ENCODE assay signal across 9 mouse cellular contexts in genomic region chr11:59786444-59787198, GRCm38 (mm10). TPM values are rescaled to one million over a fixed set of nuclear protein-coding genes. Genes with fewer than 3 reads are reported as not detected.
DNase-seq lines count a peak whose midpoint lies in the region; ATAC-seq and TF ChIP-seq lines count a peak whose summit lies in the region.
"Had no signal": no experiment of that assay in that cellular context is flagged by ENCODE, and none has a peak within 500 bp of the region (broad histone marks: within the 10 kb centered on the region; RNA-seq: fewer than 3 reads in every experiment).

No protein-coding gene starts in this region.

- H3K4me3 ChIP-seq in liver, adult 2 months (ENCODE audit: insufficient read depth, low read depth, low read length) = peak overlapping the region; percentile 64
- H3K4me3 ChIP-seq in forebrain, embryonic 12.5 days (replicated peaks) = peak overlapping the region; percentile 43
- peak overlapping the region; percentile 61 for H3K4me3 ChIP-seq in liver, embryonic 11.5 days (ENCODE audit: low read depth, low read length)
- peak overlapping the region; percentile 51 for H3K4me3 ChIP-seq in neural tube, embryonic 15.5 days (replicated peaks)

- peak; percentile 77 for DNase-seq in liver, adult 2 months (ENCODE audit: extremely low read depth, low read depth, low spot score)
- no peak for DNase-seq in liver
- DNase-seq in liver, embryonic 11.5 days (ENCODE audit: low spot score) = peak; percentile 44
- no peak for DNase-seq in cerebellum, postnatal 10 days
- no peak for DNase-seq in adrenal gland, adult 8-10 months
- DNase-seq in spleen, adult 12 weeks (ENCODE audit: low spot score) = no peak

- no peak for ATAC-seq in forebrain, embryonic 12.5 days (ENCODE audit: low FRiP score)
- ATAC-seq in liver, embryonic 11.5 days (replicated peaks; ENCODE audit: low FRiP score) = no peak
- no peak; the same call in 1 of the 2 replicates for ATAC-seq in neural tube, embryonic 15.5 days (ENCODE audit: low FRiP score)

- no peaks in the 10 kb centered on the region for H3K36me3 ChIP-seq in liver, adult 2 months (ENCODE audit: control insufficient read depth, insufficient read depth, low read length)
- peaks cover 6% of the 10 kb centered on the region for H3K36me3 ChIP-seq in forebrain, embryonic 12.5 days (replicated peaks)
- H3K36me3 ChIP-seq in liver, embryonic 11.5 days (ENCODE audit: control insufficient read depth, insufficient read depth, low read length) = no peaks in the 10 kb centered on the region; the same call in 1 of the 2 replicates
- peaks cover 7% of the 10 kb centered on the region for H3K36me3 ChIP-seq in neural tube, embryonic 15.5 days

- peaks cover 8% of the 10 kb centered on the region for H3K4me1 ChIP-seq in liver, adult 2 months (ENCODE audit: control insufficient read depth, insufficient read depth, low read length)
- peaks cover 15% of the 10 kb centered on the region for H3K4me1 ChIP-seq in forebrain, embryonic 12.5 days
- peaks cover 6% of the 10 kb centered on the region for H3K4me1 ChIP-seq in liver, embryonic 11.5 days (replicated peaks; ENCODE audit: control insufficient read depth, insufficient read depth, low read length)
- peaks cover 10% of the 10 kb centered on the region for H3K4me1 ChIP-seq in neural tube, embryonic 15.5 days

- H3K4me2 ChIP-seq in forebrain, embryonic 12.5 days = peak overlapping the region; percentile 71
- H3K4me2 ChIP-seq in liver, embryonic 11.5 days = peak overlapping the region; percentile 99
- peak overlapping the region; percentile 97 for H3K4me2 ChIP-seq in neural tube, embryonic 15.5 days

- no peak for TF ChIP-seq CTCF in liver, adult 2 months (IDR thresholded peaks at IDR 0.05; ENCODE audit: low read depth, low read length)

- H3K79me2 ChIP-seq in liver, adult 2 months (ENCODE audit: control insufficient read depth, insufficient read depth, low read length) = no peaks in the 10 kb centered on the region

- peak overlapping the region; percentile 72 for H3K9ac ChIP-seq in liver, adult 2 months (ENCODE audit: low read depth, low read length)
- peak overlapping the region; percentile 43 for H3K9ac ChIP-seq in forebrain, embryonic 12.5 days
- peak overlapping the region; percentile 57 for H3K9ac ChIP-seq in liver, embryonic 11.5 days (ENCODE audit: low read depth, low read length)
- H3K9ac ChIP-seq in neural tube, embryonic 15.5 days (replicated peaks) = peak overlapping the region; percentile 62

- WGBS in liver, adult 2 months = 45% methylated on average over 15 of the region's 15 CpGs
- WGBS in forebrain, embryonic 12.5 days = 58% methylated on average over 15 of the region's 15 CpGs
- WGBS in liver, embryonic 11.5 days = 47% methylated on average over 15 of the region's 15 CpGs
- 52% methylated on average over 15 of the region's 15 CpGs for WGBS in neural tube, embryonic 15.5 days

- peak overlapping the region; percentile 60 for H3K27ac ChIP-seq in liver, adult 2 months (replicated peaks; ENCODE audit: insufficient read depth, low read depth, low read length)
- H3K27ac ChIP-seq in forebrain, embryonic 12.5 days = no peak overlapping the region
- H3K27ac ChIP-seq in liver, embryonic 11.5 days (ENCODE audit: low read depth, low read length) = no peak overlapping the region
- H3K27ac ChIP-seq in neural tube, embryonic 15.5 days (replicated peaks) = peak overlapping the region; percentile 72; the same call in 1 of the 2 replicates
- H3K27ac ChIP-seq: macrophage had no signal

- H3K9me3 ChIP-seq in forebrain, embryonic 12.5 days = no peaks in the 10 kb centered on the region
- H3K9me3 ChIP-seq in liver, embryonic 11.5 days (ENCODE audit: control insufficient read depth, low read length) = no peaks in the 10 kb centered on the region
- H3K9me3 ChIP-seq in neural tube, embryonic 15.5 days (replicated peaks) = no peaks in the 10 kb centered on the region

- no peak for TF ChIP-seq POLR2A in liver, adult 2 months (IDR thresholded peaks at IDR 0.05; ENCODE audit: extremely low read depth, insufficient read depth, low read length)

- no peaks in the 10 kb centered on the region for H3K27me3 ChIP-seq in liver, adult 2 months (ENCODE audit: control insufficient read depth, insufficient read depth, low read length)
- peaks cover 19% of the 10 kb centered on the region; the same call in 1 of the 2 replicates for H3K27me3 ChIP-seq in forebrain, embryonic 12.5 days
- H3K27me3 ChIP-seq in liver, embryonic 11.5 days (replicated peaks; ENCODE audit: control insufficient read depth, insufficient read depth, low read length) = no peaks in the 10 kb centered on the region; the same call in 1 of the 2 replicates
- no peaks in the 10 kb centered on the region for H3K27me3 ChIP-seq in neural tube, embryonic 15.5 days (replicated peaks)

RNA-seq across cellular contexts. Expression of gene Pld6, which starts 0.8 kb away (rescaled TPM):
- 1.6 and 1.9 TPM in 2 replicates for total RNA-seq in liver, adult 2 months (2014; rRNA removed)
- 3.9 and 4.3 TPM in 2 replicates for polyA plus RNA-seq in liver, adult 2 months (2012; rRNA removed)
- polyA plus RNA-seq in forebrain, embryonic 12.5 days (2016; fragmentation: Nextera tagmentation; extraction: Ambion mirVana) = 2.3 TPM in 2 replicates
- polyA plus RNA-seq in liver, embryonic 11.5 days (2014; fragmentation: Nextera tagmentation; extraction: Ambion mirVana) = 1.5 and 1.8 TPM in 2 replicates
- polyA plus RNA-seq in neural tube, embryonic 15.5 days (2015; fragmentation: Nextera tagmentation; extraction: Ambion mirVana) = 17.2 and 19.6 TPM in 2 replicates
- 1 to 10 TPM in 3 of 4 experiments, under 1 TPM in 1; 0.81 to 2.4 (median 1.6) TPM for total RNA-seq in adrenal gland, adult 8-10 months (2022)
- polyA plus RNA-seq: macrophage had no signal

RNA-seq across cellular contexts. Expression of gene Flcn, which starts 23.2 kb away (rescaled TPM):
- 24.6 and 33.1 TPM in 2 replicates for total RNA-seq in liver, adult 2 months (2014; rRNA removed)
- 17.9 and 31.4 TPM in 2 replicates for polyA plus RNA-seq in liver, adult 2 months (2012; rRNA removed)
- 33.3 and 36.1 TPM in 2 replicates for polyA plus RNA-seq in forebrain, embryonic 12.5 days (2016; fragmentation: Nextera tagmentation; extraction: Ambion mirVana)
- polyA plus RNA-seq in liver, embryonic 11.5 days (2014; fragmentation: Nextera tagmentation; extraction: Ambion mirVana) = 30.1 and 33.1 TPM in 2 replicates
- 41.8 TPM in 2 replicates for polyA plus RNA-seq in neural tube, embryonic 15.5 days (2015; fragmentation: Nextera tagmentation; extraction: Ambion mirVana)
- 10 to 100 TPM; 49.9 to 61.3 (median 57.3) TPM for total RNA-seq in adrenal gland, adult 8-10 months (2022)

RNA-seq across cellular contexts. Expression of gene Nt5m, which starts 52.6 kb away (rescaled TPM):
- 6.9 and 9.3 TPM in 2 replicates for total RNA-seq in liver, adult 2 months (2014; rRNA removed)
- 19.3 and 21.6 TPM in 2 replicates for polyA plus RNA-seq in liver, adult 2 months (2012; rRNA removed)
- 41.5 and 41.9 TPM in 2 replicates for polyA plus RNA-seq in forebrain, embryonic 12.5 days (2016; fragmentation: Nextera tagmentation; extraction: Ambion mirVana)
- 26.1 and 26.2 TPM in 2 replicates for polyA plus RNA-seq in liver, embryonic 11.5 days (2014; fragmentation: Nextera tagmentation; extraction: Ambion mirVana)
- polyA plus RNA-seq in neural tube, embryonic 15.5 days (2015; fragmentation: Nextera tagmentation; extraction: Ambion mirVana) = 71.6 and 84.2 TPM in 2 replicates
- 10 to 100 TPM; 26.2 to 34.5 (median 32.1) TPM for total RNA-seq in adrenal gland, adult 8-10 months (2022)

RNA-seq across cellular contexts. Expression of gene Cops3, which starts 53.0 kb away (rescaled TPM):
- 63.4 and 65.4 TPM in 2 replicates for total RNA-seq in liver, adult 2 months (2014; rRNA removed)
- polyA plus RNA-seq in liver, adult 2 months (2012; rRNA removed) = 11.8 and 12.3 TPM in 2 replicates
- 221 and 226 TPM in 2 replicates for polyA plus RNA-seq in forebrain, embryonic 12.5 days (2016; fragmentation: Nextera tagmentation; extraction: Ambion mirVana)
- polyA plus RNA-seq in liver, embryonic 11.5 days (2014; fragmentation: Nextera tagmentation; extraction: Ambion mirVana) = 211 and 226 TPM in 2 replicates
- 194 and 195 TPM in 2 replicates for polyA plus RNA-seq in neural tube, embryonic 15.5 days (2015; fragmentation: Nextera tagmentation; extraction: Ambion mirVana)
- 100 to 1,000 TPM in 2 of 4 experiments, 10 to 100 TPM in 2; 96.1 to 110 (median 102) TPM for total RNA-seq in adrenal gland, adult 8-10 months (2022)

Comparison
In these comparisons a context has a peak if more than half of its experiments do, and no peak if none do; other contexts are left out.
1. DNase-seq: peak in liver, adult 2 months (single experiment) and liver, embryonic 11.5 days (single experiment); none in liver (single experiment), cerebellum, postnatal 10 days (0 of 2), adrenal gland, adult 8-10 months (single experiment) and spleen, adult 12 weeks (single experiment).
2. H3K27ac ChIP-seq: peak in liver, adult 2 months (single experiment) and neural tube, embryonic 15.5 days (single experiment); none in forebrain, embryonic 12.5 days (single experiment) and liver, embryonic 11.5 days (single experiment).
3. Peak in every context shown above with its lines, with median percentiles within 50 percentile points of each other: H3K4me3 ChIP-seq, H3K9ac ChIP-seq and H3K4me2 ChIP-seq.